Mouse (Mus musculus): ENCODE measurements at regions not wholly inside any gene's neighbourhood (a gene's known extent, or its start where the extent isn't known, plus 50 kb on each side); places are given as distances from the start of the nearest gene placed in this dataset.

GRCm38 (mm10) chr9:34427711-34428110, 58.0 kb upstream of the Kirrel3 start:
- DNase-seq (ENCODE audit: low read depth), result peak; percentile 68
